Mouse (Mus musculus): ENCODE data around the gene 1700037C18Rik. TPM values are rescaled to one million over a fixed set of nuclear protein-coding genes. Genes with fewer than 3 reads are reported as not detected.

1700037C18Rik gene
- total and polyA plus RNA-seq, 3 experiments: 3.5 to 7.2 TPM; not detected in 1

- TF ChIP-seq HCFC1 (IDR thresholded peaks at IDR 0.05; ENCODE audit: low read depth, low read length) (peak; percentile 89), GABPA (IDR thresholded peaks at IDR 0.05; ENCODE audit: low read depth, low read length) (no peak), USF1 (IDR thresholded peaks at IDR 0.05; ENCODE audit: low read depth, low read length) (no peak)
Measured at GRCm38 (mm10) chr16:3908537-3909111, at the start of gene 1700037C18Rik, which contains the start of gene Cluap1 (continued).

GRCm38 (mm10) chr16:3956369-3956768 lies 47.9 kb upstream of the 1700037C18Rik start:
- Histone ChIP-seq H3K36me3 (ENCODE audit: control insufficient read depth in 1 of 2, insufficient read depth in 2 of 2, low read length in 2 of 2) (no peaks in the 10 kb centered on the region; a peak in 1 of 4 replicates), H3K9me3 (replicated peaks; ENCODE audit: insufficient read depth, low read length) (no peaks in the 10 kb centered on the region), H3K4me3 (ENCODE audit: control insufficient read depth in 1 of 2, insufficient read depth in 1 of 2, low read depth in 2 of 2, low read length in 2 of 2) (no peak overlapping the region), H3K27ac (ENCODE audit: control insufficient read depth, low read depth, low read length) (no peak overlapping the region), H3K79me2 (ENCODE audit: control insufficient read depth, insufficient read depth, low read length, poor library complexity) (no peaks in the 10 kb centered on the region), H3K27me3 (ENCODE audit: control insufficient read depth in 1 of 2, insufficient read depth in 2 of 2, low read length in 2 of 2) (no peaks in the 10 kb centered on the region), H3K4me1 (ENCODE audit: control insufficient read depth in 1 of 2, insufficient read depth in 2 of 2, low read length in 2 of 2) (0 out of 4 replicates have a peak, but pooled peaks cover 0 to 3% of the 10 kb centered on the region in 2 experiments), H3K9ac (ENCODE audit: control insufficient read depth, low read depth, low read length, poor library complexity, severe bottlenecking) (no peak overlapping the region)
- TF ChIP-seq ZNF384 (IDR thresholded peaks at IDR 0.05; ENCODE audit: low read depth, low read length) (no peak), ZKSCAN1 (IDR thresholded peaks at IDR 0.05; ENCODE audit: low read depth, low read length) (no peak), UBTF (IDR thresholded peaks at IDR 0.05; ENCODE audit: borderline replicate concordance, insufficient read depth, low read depth, low read length) (no peak), NRF1 (IDR thresholded peaks at IDR 0.05; ENCODE audit: insufficient read depth, low read depth, low read length, poor library complexity, severe bottlenecking) (no peak), TCF12 (IDR thresholded peaks at IDR 0.05; ENCODE audit: low read depth, low read length) (no peak)
- DNase-seq (ENCODE audit: low read depth, low spot score): no peak

- Histone ChIP-seq H3K36me3 (ENCODE audit: control insufficient read depth in 1 of 2, insufficient read depth in 2 of 2, low read length in 2 of 2) (no peaks in the 10 kb centered on the region), H3K27me3 (ENCODE audit: control insufficient read depth in 1 of 2, insufficient read depth in 2 of 2, low read length in 2 of 2) (no peaks in the 10 kb centered on the region), H3K4me1 (ENCODE audit: control insufficient read depth in 1 of 2, insufficient read depth in 2 of 2, low read length in 2 of 2) (peaks cover 0 to 7% of the 10 kb centered on the region in 2 experiments; a peak in 1 of 4 replicates), H3K4me3 (ENCODE audit: control insufficient read depth in 1 of 2, insufficient read depth in 1 of 2, low read depth in 2 of 2, low read length in 2 of 2) (no peak overlapping the region), H3K79me2 (ENCODE audit: control insufficient read depth, insufficient read depth, low read length, poor library complexity) (no peaks in the 10 kb centered on the region), H3K9ac (ENCODE audit: control insufficient read depth, low read depth, low read length, poor library complexity, severe bottlenecking) (no peak overlapping the region), H3K27ac (ENCODE audit: control insufficient read depth, low read depth, low read length) (no peak overlapping the region), H3K9me3 (replicated peaks; ENCODE audit: insufficient read depth, low read length) (no peaks in the 10 kb centered on the region)
- no peak for TF ChIP-seq POLR2AphosphoS2 (IDR thresholded peaks at IDR 0.05; ENCODE audit: low read length)
- TF ChIP-seq MYB (IDR thresholded peaks at IDR 0.05; ENCODE audit: low read depth, low read length): no peak
- TF ChIP-seq ELF1 (IDR thresholded peaks at IDR 0.05; ENCODE audit: low read depth, low read length): no peak
- no peak for TF ChIP-seq ZNF384 (IDR thresholded peaks at IDR 0.05; ENCODE audit: low read depth, low read length)
- TF ChIP-seq NELFE (IDR thresholded peaks at IDR 0.05; ENCODE audit: low read depth, low read length): no peak
- no peak for TF ChIP-seq USF2 (IDR thresholded peaks at IDR 0.05; ENCODE audit: borderline replicate concordance in 1 of 2, insufficient read depth in 1 of 2, low read depth in 1 of 2, low read length in 2 of 2)
- TF ChIP-seq E2F4 (IDR thresholded peaks at IDR 0.05; ENCODE audit: borderline replicate concordance, low read depth, low read length): no peak
- TF ChIP-seq USF1 (IDR thresholded peaks at IDR 0.05; ENCODE audit: low read depth, low read length): no peak
- TF ChIP-seq MEF2A (IDR thresholded peaks at IDR 0.05; ENCODE audit: extremely low read depth, insufficient replicate concordance, low read depth, low read length, poor library complexity, severe bottlenecking): no peak
- no peak for TF ChIP-seq ETS1 (IDR thresholded peaks at IDR 0.05; ENCODE audit: low read depth, low read length)
- no peak for TF ChIP-seq UBTF (IDR thresholded peaks at IDR 0.05; ENCODE audit: borderline replicate concordance, insufficient read depth, low read depth, low read length)
- TF ChIP-seq TBP (IDR thresholded peaks at IDR 0.05; ENCODE audit: low read depth, low read length): no peak
- no peak for TF ChIP-seq NRF1 (IDR thresholded peaks at IDR 0.05; ENCODE audit: insufficient read depth, low read depth, low read length, poor library complexity, severe bottlenecking)
- no peak for TF ChIP-seq CHD2 (IDR thresholded peaks at IDR 0.05; ENCODE audit: low read length)
- no peak for TF ChIP-seq GATA1 (IDR thresholded peaks at IDR 0.05; ENCODE audit: low read depth, low read length)
- no peak for TF ChIP-seq MAX (IDR thresholded peaks at IDR 0.05; ENCODE audit: low read length)
- TF ChIP-seq POLR2AphosphoS5 (IDR thresholded peaks at IDR 0.05; ENCODE audit: borderline replicate concordance, low read depth, low read length): no peak
- TF ChIP-seq BHLHE40 (IDR thresholded peaks at IDR 0.05; ENCODE audit: borderline replicate concordance, low read depth, low read length): no peak
- no peak for TF ChIP-seq TAL1 (IDR thresholded peaks at IDR 0.05; ENCODE audit: low read length)
- no peak for TF ChIP-seq ZMIZ1 (IDR thresholded peaks at IDR 0.05; ENCODE audit: low read depth, low read length)
- DNase-seq (ENCODE audit: low read depth, low spot score): peak; percentile 34
Measured at GRCm38 (mm10) chr16:3951141-3951540, 42.7 kb upstream of the 1700037C18Rik start.

Data from MEL (cell line).